Mouse (Mus musculus) gonadal fat pad, adult 2 months (tissue): ENCODE data around the gene Pwwp2a. TPM values are rescaled to one million over a fixed set of nuclear protein-coding genes. Genes with fewer than 3 reads are reported as not detected.

ENCODE experiments used
- DNase-seq: peaks from one replicate; pipeline ENCODE4 v3.0.0-alpha.2; 2012; ENCODE audit warnings: low read depth
- polyA plus RNA-seq: library from polyadenylated mRNA; depleted of rRNA; stranded (reverse); fragments of >200 nt; gene quantifications from 2 replicates; pipeline ENCODE4 v1.2.3, GENCODE M21; 2012; rRNA removed

Pwwp2a gene
- 12.5 and 14.8 TPM in 2 replicates for polyA plus RNA-seq

GRCm38 (mm10) chr11:43681472-43682414 is at the start of gene Pwwp2a:
TSS of gene Pwwp2a (plus strand) at chr11:43681998.
- DNase-seq, result peak; percentile 93

GRCm38 (mm10) chr11:43632566-43632965 is 49.2 kb upstream of the Pwwp2a start:
- DNase-seq, result no peak

GRCm38 (mm10) chr11:43633165-43633564 is 48.6 kb upstream of the Pwwp2a start:
- no peak for DNase-seq

- no peak for DNase-seq
Measured at GRCm38 (mm10) chr11:43633658-43634401, 48.0 kb upstream of the Pwwp2a start.

GRCm38 (mm10) chr11:43636761-43637160 is 45.0 kb upstream of the Pwwp2a start:
- no peak for DNase-seq

GRCm38 (mm10) chr11:43638486-43638885 is 43.3 kb upstream of the Pwwp2a start:
- no peak for DNase-seq

- DNase-seq, result no peak
Measured at GRCm38 (mm10) chr11:43643180-43643591, 38.6 kb upstream of the Pwwp2a start.

- no peak for DNase-seq
Measured at GRCm38 (mm10) chr11:43645286-43645685, 36.5 kb upstream of the Pwwp2a start.

GRCm38 (mm10) chr11:43653051-43653475 is 28.7 kb upstream of the Pwwp2a start:
- DNase-seq, result no peak

GRCm38 (mm10) chr11:43656464-43656863 is 25.3 kb upstream of the Pwwp2a start:
- DNase-seq, result no peak

GRCm38 (mm10) chr11:43658010-43658409 is 23.8 kb upstream of the Pwwp2a start:
- no peak for DNase-seq

- no peak for DNase-seq
Measured at GRCm38 (mm10) chr11:43667038-43667745, 14.6 kb upstream of the Pwwp2a start.

GRCm38 (mm10) chr11:43682415-43683217 is 818 bp downstream of the Pwwp2a start:
- DNase-seq, result no peak

GRCm38 (mm10) chr11:43688850-43689249 is 7.1 kb downstream of the Pwwp2a start:
- DNase-seq, result no peak

GRCm38 (mm10) chr11:43696623-43697022 is 14.8 kb downstream of the Pwwp2a start:
- no peak for DNase-seq

- no peak for DNase-seq
Measured at GRCm38 (mm10) chr11:43698621-43699020, 16.8 kb downstream of the Pwwp2a start.

- no peak for DNase-seq
Measured at GRCm38 (mm10) chr11:43700291-43700690, 18.5 kb downstream of the Pwwp2a start.

- no peak for DNase-seq
Measured at GRCm38 (mm10) chr11:43703552-43703951, 21.8 kb downstream of the Pwwp2a start.

GRCm38 (mm10) chr11:43705751-43706150 is 24.0 kb downstream of the Pwwp2a start:
- no peak for DNase-seq

GRCm38 (mm10) chr11:43708409-43708808 is 26.6 kb downstream of the Pwwp2a start:
- no peak for DNase-seq

GRCm38 (mm10) chr11:43712178-43712577 is 30.4 kb downstream of the Pwwp2a start:
- no peak for DNase-seq
